Mouse (Mus musculus): ENCODE data around the gene Prkaa1.

Prkaa1 gene

DNA sequence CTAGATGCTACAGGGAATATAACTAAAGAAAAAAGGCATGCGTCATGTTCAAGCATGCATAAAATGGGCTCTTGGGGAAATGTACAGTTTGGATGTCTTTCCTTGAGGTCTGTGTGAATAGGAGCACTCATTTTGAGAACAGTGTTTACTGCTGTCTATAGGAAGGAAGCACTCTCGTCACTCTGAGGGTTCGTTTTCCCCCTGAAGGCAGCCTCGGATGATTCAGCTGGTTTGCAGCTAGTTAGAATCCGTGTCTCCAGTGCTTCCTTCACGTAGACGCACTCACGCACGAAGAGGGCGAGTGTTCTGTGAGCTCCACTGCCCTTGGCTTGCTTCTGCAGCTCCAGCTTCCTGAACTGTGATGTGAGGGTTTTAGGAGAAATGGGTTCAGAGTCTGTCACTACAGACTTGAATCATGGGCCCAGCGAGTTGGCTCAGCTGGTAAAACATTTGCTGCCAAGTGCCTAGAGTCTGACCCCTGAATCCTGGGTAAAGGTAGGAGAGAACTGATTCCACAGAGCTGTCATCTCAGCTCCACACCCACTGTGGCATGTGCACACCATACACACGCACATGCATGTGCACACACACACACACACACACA, 29.7 kb downstream of the Prkaa1 start:
- WGBS: 87% methylated on average over 12 of the region's 12 CpGs

GRCm38 (mm10) chr15:5184668-5185330, 41.1 kb downstream of the Prkaa1 start:
- 32% methylated on average over 11 of the region's 11 CpGs for WGBS

DNA sequence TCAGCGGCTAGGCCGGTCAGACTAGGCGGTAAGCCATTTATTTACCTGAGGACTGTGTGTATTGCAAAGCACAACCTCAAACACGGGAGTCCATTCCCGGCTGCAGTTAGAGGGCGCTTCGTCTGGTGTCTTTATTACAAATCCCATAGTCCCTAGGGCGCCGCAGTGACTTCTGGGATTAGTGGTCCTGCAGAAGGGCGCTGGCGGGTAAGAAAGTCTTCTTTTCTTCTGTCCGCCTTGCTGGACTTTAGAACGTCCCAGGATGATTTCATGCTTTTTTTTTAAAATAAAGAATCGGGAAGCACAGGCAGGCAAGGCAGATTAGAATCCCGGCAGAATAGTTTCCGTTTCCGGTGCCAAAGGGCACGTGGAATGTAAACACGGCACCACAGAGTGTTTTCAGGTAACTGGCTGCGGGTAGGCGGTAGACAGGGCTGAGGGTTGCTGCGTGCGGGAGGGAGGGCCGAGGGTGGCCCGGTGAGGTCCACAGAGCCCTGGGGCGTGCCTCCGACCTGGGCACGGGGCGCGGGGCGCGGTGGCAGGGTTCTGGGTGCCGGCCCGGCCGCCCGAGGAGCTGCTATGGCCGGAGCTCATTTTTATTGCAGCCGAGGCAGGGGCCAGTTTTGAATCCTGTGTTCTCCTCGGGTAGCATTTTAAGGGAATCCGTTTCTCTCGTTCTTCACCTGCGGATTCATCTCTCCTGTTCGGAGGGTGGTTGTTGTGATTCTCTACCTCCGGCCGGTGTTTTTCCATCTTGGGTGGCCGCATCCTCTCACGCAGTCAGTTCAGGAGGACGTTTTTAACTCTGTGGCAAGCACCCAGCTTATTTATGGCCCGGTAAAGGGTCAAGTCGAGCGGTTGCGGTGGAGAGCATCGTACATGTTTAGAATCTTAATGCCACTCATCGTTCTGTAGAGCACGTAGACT, 42.0 kb downstream of the Prkaa1 start, which contains the start of gene Ttc33:
Gene Ttc33, plus strand, starts transcription at position 160 of the 927 bp plus-strand sequence.
- under 1% methylated on average over 55 of the region's 55 CpGs for WGBS

DNA sequence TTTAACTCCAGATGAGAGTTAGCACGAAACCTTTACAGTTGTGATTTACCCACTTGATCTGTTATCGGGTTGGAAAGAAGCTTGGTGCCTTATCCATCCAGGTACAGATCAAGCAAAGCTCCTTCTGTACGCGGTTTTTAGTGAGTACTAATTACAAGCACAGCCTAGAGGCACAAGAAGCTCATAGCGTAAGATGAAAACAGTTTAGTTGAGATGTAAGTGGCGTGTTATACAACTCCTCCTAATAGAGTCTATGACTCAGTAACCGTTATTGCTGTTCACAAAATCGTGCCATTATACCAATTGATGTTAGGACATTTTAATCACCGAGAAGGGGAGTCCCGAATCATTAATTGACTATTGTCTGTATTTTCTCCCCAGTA, 42.6 kb downstream of the Prkaa1 start:
- 9% methylated on average over 10 of the region's 10 CpGs for WGBS

- 44% methylated on average over 4 of the region's 4 CpGs for WGBS
Observed at GRCm38 (mm10) chr15:5187116-5187515, 43.5 kb downstream of the Prkaa1 start.

DNA sequence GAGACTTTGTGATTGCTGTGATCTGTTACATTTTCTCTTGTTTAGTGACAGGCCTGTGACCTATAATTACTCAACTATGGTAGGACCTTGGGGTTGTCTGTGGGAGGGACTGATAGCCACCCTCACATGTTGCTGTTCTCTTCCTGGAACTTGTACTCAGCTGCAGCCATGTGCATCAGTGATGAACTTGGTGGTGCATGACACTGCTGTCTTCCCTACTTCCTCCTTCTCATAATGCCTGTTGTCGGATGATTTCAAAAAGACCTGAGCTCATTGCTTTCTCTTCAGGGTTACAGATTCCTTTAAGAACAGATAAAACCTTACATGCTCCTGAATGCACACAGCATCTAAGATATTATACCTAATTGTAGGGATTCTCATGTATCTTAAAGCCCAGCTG, 44.4 kb downstream of the Prkaa1 start:
- WGBS: 70% methylated on average over 1 of the region's 1 CpGs

- WGBS: 41% methylated on average over 10 of the region's 10 CpGs
Observed at GRCm38 (mm10) chr15:5189504-5190093, 45.9 kb downstream of the Prkaa1 start.

GRCm38 (mm10) chr15:5193833-5194232, 50.2 kb downstream of the Prkaa1 start:
- 58% methylated on average over 3 of the region's 3 CpGs for WGBS

GRCm38 (mm10) chr15:5194446-5194845, 50.8 kb downstream of the Prkaa1 start:
- WGBS: 61% methylated on average over 6 of the region's 6 CpGs

DNA sequence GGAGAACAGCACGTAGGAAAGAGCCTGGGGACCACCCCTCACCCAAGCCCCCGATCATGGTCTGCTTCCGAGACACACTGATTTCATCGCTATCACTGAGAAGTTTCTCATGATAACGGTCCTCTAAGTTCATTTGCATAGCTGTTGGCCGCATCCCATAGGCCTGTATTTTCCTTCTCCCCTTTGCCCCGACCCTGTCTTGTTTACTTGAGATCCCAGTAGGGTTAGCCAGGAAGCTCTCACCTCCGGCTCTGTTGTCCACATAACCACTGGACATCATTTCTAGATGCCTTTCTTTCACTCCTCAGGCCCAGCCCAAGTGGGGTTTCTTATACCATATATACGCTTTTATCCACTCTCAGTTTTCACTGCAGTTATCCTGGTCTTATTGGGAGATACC, 51.3 kb downstream of the Prkaa1 start:
- 85% methylated on average over 9 of the region's 9 CpGs for WGBS

DNA sequence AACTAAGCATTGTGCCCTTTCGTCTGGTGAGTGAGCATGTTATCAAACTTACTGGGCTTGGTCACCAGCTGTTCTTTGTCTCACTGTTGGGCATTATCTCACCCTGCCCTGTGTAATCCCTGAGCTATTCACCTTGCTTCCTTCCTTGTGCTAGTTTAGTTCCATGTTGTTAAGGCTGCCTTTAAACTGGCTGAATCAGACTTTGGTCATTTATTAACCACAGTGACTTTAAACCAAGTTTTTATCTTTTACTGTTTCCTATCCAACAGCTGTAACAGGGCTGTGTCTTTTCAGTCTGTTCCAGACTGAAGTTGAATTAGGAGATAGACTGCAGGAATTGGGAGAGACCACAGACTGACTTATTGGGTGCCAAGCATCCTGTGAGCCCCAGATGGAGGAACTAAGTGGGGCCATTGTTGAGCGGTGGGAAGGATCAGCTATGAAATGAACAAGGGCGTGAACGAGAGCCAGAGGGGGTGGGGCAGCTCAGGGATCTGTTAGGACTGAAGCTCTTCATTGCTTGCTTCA, 52.4 kb downstream of the Prkaa1 start:
- 58% methylated on average over 4 of the region's 4 CpGs for WGBS

DNA sequence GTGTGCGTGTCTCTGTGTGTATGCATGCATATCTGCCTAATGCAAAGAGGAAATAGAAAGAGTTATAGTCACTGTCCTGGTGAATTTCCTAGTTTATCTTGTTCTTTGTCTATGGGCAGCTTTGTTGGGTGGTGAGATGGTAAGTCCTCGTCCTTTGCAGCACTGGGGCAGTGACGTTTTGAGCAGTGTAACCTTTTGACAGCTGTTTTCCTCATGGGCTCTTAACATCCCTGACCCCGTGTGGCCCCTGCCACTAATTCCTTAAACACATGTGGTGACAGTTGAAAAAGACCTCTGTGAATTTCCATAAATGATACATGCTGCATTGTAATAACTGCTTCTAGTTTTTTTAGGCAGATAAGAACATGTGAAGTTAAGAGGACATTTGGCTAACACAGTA, 53.0 kb downstream of the Prkaa1 start:
- WGBS: 79% methylated on average over 4 of the region's 4 CpGs

DNA sequence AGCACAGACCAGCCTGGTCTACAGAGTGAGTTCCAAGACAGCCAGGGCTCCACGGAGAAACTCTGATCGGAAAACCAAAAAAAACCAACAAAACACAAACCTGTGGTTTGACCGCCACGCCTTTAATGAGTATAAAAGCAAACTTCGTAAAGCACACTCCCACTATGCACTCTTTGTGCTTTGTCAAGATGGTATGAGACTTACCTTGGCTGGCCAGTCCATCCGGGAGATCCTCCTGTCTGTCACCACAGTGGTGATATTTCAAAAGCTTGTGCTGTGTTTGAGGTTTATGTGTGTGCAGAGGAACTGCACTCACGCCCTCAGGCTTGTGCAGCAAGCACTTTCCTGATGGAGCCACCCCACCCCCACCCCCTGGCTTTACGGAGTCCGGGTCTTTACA, 61.6 kb downstream of the Prkaa1 start:
- 93% methylated on average over 9 of the region's 9 CpGs for WGBS

- 97% methylated on average over 3 of the region's 3 CpGs for WGBS
Observed at GRCm38 (mm10) chr15:5209116-5209515, 65.5 kb downstream of the Prkaa1 start.

DNA sequence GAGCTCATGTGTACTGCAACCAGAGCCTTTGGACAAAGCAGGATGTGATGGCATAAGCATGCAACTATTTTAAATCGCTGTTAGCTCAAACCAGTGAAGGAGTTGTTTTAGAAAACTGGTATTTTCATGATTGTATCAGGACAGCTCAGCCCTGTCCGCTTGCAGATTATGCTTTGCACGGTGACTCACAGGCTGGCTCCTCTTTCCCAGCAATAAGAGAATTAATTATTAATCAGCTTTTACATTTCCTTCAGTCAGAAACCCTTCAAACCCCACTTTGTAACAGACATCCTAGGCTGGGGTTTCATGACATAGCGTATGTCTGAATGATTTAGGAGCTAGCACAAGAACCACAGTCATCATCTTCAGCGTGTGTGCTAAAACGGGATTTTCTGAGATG, 76.8 kb downstream of the Prkaa1 start:
- 85% methylated on average over 6 of the region's 6 CpGs for WGBS

DNA sequence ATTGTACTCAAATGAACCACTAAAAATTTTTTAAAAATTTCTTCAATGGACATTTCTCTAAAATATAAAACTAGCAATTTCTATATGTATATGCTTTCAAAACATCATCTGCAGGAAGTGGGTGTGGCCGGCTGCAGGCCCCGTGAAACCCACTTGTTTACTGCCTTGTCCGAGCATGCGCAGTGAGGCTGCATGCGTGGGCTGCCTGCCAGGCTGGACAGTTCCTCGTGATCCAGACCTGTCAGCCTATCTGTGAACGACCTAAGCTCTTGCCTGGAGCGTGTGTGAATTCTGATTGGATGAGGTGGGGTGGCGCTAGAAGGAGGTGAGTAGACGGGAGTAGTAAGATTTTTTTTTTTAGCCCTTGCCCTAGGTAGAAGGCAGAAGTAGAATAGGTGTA, 87.1 kb downstream of the Prkaa1 start:
- 89% methylated on average over 10 of the region's 10 CpGs for WGBS
